Mouse (Mus musculus): ENCODE measurements around the gene Chrna4. TPM values are rescaled to one million over a fixed set of nuclear protein-coding genes. Genes with fewer than 3 reads are reported as not detected.
A peak's percentile ranks its signal among the peaks of the same experiment; 100 is the strongest.

Gene Chrna4
- not detected in 2 replicates for polyA plus RNA-seq (2011; ENCODE audit: insufficient read depth, insufficient read length, low replicate concordance, missing spikeins)

GRCm38 (mm10) chr2:181043437-181043836 is at the start of gene Chrna4:
TSS of gene Chrna4 (minus strand) at chr2:181043546.
- 61% methylated on average over 3 of the region's 3 CpGs for WGBS
- Histone ChIP-seq H3K27ac (ENCODE audit: control insufficient read depth, insufficient read depth, low read depth, low read length, poor library complexity) (no peak within 1 kb of the TSS), H3K4me1 (ENCODE audit: control insufficient read depth, insufficient read depth, low read length) (no peaks in the 10 kb centered on the region), H3K4me3 (replicated peaks; ENCODE audit: control insufficient read depth, low read depth, low read length) (no peak within 1 kb of the TSS)
- TF ChIP-seq CTCF (IDR thresholded peaks at IDR 0.05; ENCODE audit: control insufficient read depth, insufficient read depth, low read length) (no peak), POLR2A (IDR thresholded peaks at IDR 0.05; ENCODE audit: borderline replicate concordance, control insufficient read depth, low read depth, low read length) (no peak)

GRCm38 (mm10) chr2:181090123-181090522 is 46.8 kb upstream of the Chrna4 start:
- 32% methylated on average over 3 of the region's 3 CpGs for WGBS
- Histone ChIP-seq H3K27ac (ENCODE audit: control insufficient read depth, insufficient read depth, low read depth, low read length, poor library complexity) (peak overlapping the region; percentile 76), H3K4me1 (ENCODE audit: control insufficient read depth, insufficient read depth, low read length) (peaks cover 5% of the 10 kb centered on the region), H3K4me3 (replicated peaks; ENCODE audit: control insufficient read depth, low read depth, low read length) (no peak overlapping the region)
- TF ChIP-seq CTCF (IDR thresholded peaks at IDR 0.05; ENCODE audit: control insufficient read depth, insufficient read depth, low read length) (no peak), POLR2A (IDR thresholded peaks at IDR 0.05; ENCODE audit: borderline replicate concordance, control insufficient read depth, low read depth, low read length) (no peak)

GRCm38 (mm10) chr2:181084997-181085396 is 41.7 kb upstream of the Chrna4 start:
- Histone ChIP-seq H3K4me3 (replicated peaks; ENCODE audit: control insufficient read depth, low read depth, low read length) (no peak overlapping the region), H3K27ac (ENCODE audit: control insufficient read depth, insufficient read depth, low read depth, low read length, poor library complexity) (no peak overlapping the region), H3K4me1 (ENCODE audit: control insufficient read depth, insufficient read depth, low read length) (peaks cover 3% of the 10 kb centered on the region)
- TF ChIP-seq POLR2A (IDR thresholded peaks at IDR 0.05; ENCODE audit: borderline replicate concordance, control insufficient read depth, low read depth, low read length): no peak
- TF ChIP-seq CTCF (IDR thresholded peaks at IDR 0.05; ENCODE audit: control insufficient read depth, insufficient read depth, low read length): no peak
- 63% methylated on average over 8 of the region's 8 CpGs for WGBS

- TF ChIP-seq CTCF (IDR thresholded peaks at IDR 0.05; ENCODE audit: control insufficient read depth, insufficient read depth, low read length): no peak
- WGBS: 29% methylated on average over 4 of the region's 4 CpGs
- H3K27ac ChIP-seq (ENCODE audit: control insufficient read depth, insufficient read depth, low read depth, low read length, poor library complexity): no peak overlapping the region
- no peaks in the 10 kb centered on the region for H3K4me1 ChIP-seq (ENCODE audit: control insufficient read depth, insufficient read depth, low read length)
- H3K4me3 ChIP-seq (replicated peaks; ENCODE audit: control insufficient read depth, low read depth, low read length): no peak overlapping the region
Measured at GRCm38 (mm10) chr2:181083945-181084344, 40.6 kb upstream of the Chrna4 start.

GRCm38 (mm10) chr2:181080886-181081285 is 37.5 kb upstream of the Chrna4 start:
- WGBS: 50% methylated on average over 5 of the region's 5 CpGs
- H3K4me3 ChIP-seq (replicated peaks; ENCODE audit: control insufficient read depth, low read depth, low read length): no peak overlapping the region
- H3K27ac ChIP-seq (ENCODE audit: control insufficient read depth, insufficient read depth, low read depth, low read length, poor library complexity): no peak overlapping the region
- H3K4me1 ChIP-seq (ENCODE audit: control insufficient read depth, insufficient read depth, low read length): no peaks in the 10 kb centered on the region
- no peak for TF ChIP-seq POLR2A (IDR thresholded peaks at IDR 0.05; ENCODE audit: borderline replicate concordance, control insufficient read depth, low read depth, low read length)
- no peak for TF ChIP-seq CTCF (IDR thresholded peaks at IDR 0.05; ENCODE audit: control insufficient read depth, insufficient read depth, low read length)

- H3K27ac ChIP-seq (ENCODE audit: control insufficient read depth, insufficient read depth, low read depth, low read length, poor library complexity): no peak overlapping the region
- H3K4me1 ChIP-seq (ENCODE audit: control insufficient read depth, insufficient read depth, low read length): no peaks in the 10 kb centered on the region
- H3K4me3 ChIP-seq (replicated peaks; ENCODE audit: control insufficient read depth, low read depth, low read length): no peak overlapping the region
- WGBS: 77% methylated on average over 2 of the region's 2 CpGs
- no peak for TF ChIP-seq POLR2A (IDR thresholded peaks at IDR 0.05; ENCODE audit: borderline replicate concordance, control insufficient read depth, low read depth, low read length)
- no peak for TF ChIP-seq CTCF (IDR thresholded peaks at IDR 0.05; ENCODE audit: control insufficient read depth, insufficient read depth, low read length)
Measured at GRCm38 (mm10) chr2:181079518-181079917, 36.2 kb upstream of the Chrna4 start.

- no peak overlapping the region for H3K4me3 ChIP-seq (replicated peaks; ENCODE audit: control insufficient read depth, low read depth, low read length)
- H3K4me1 ChIP-seq (ENCODE audit: control insufficient read depth, insufficient read depth, low read length): no peaks in the 10 kb centered on the region
- H3K27ac ChIP-seq (ENCODE audit: control insufficient read depth, insufficient read depth, low read depth, low read length, poor library complexity): no peak overlapping the region
- WGBS: 73% methylated on average over 2 of the region's 2 CpGs
- no peak for TF ChIP-seq POLR2A (IDR thresholded peaks at IDR 0.05; ENCODE audit: borderline replicate concordance, control insufficient read depth, low read depth, low read length)
- no peak for TF ChIP-seq CTCF (IDR thresholded peaks at IDR 0.05; ENCODE audit: control insufficient read depth, insufficient read depth, low read length)
Measured at GRCm38 (mm10) chr2:181078908-181079307, 35.6 kb upstream of the Chrna4 start.

GRCm38 (mm10) chr2:181075501-181075900 is 32.2 kb upstream of the Chrna4 start:
- TF ChIP-seq POLR2A (IDR thresholded peaks at IDR 0.05; ENCODE audit: borderline replicate concordance, control insufficient read depth, low read depth, low read length) (no peak), CTCF (IDR thresholded peaks at IDR 0.05; ENCODE audit: control insufficient read depth, insufficient read depth, low read length) (no peak)
- WGBS: 78% methylated on average over 12 of the region's 12 CpGs
- no peaks in the 10 kb centered on the region for H3K4me1 ChIP-seq (ENCODE audit: control insufficient read depth, insufficient read depth, low read length)

GRCm38 (mm10) chr2:181072403-181072714 is 29.0 kb upstream of the Chrna4 start:
- Histone ChIP-seq H3K27ac (ENCODE audit: control insufficient read depth, insufficient read depth, low read depth, low read length, poor library complexity) (no peak overlapping the region), H3K4me1 (ENCODE audit: control insufficient read depth, insufficient read depth, low read length) (no peaks in the 10 kb centered on the region), H3K4me3 (replicated peaks; ENCODE audit: control insufficient read depth, low read depth, low read length) (no peak overlapping the region)
- WGBS: 3% methylated on average over 1 of the region's 1 CpGs
- TF ChIP-seq POLR2A (IDR thresholded peaks at IDR 0.05; ENCODE audit: borderline replicate concordance, control insufficient read depth, low read depth, low read length): no peak
- no peak for TF ChIP-seq CTCF (IDR thresholded peaks at IDR 0.05; ENCODE audit: control insufficient read depth, insufficient read depth, low read length)

More at GRCm38 (mm10) chr2:181075501-181075900, 32.2 kb upstream of the Chrna4 start:
- H3K27ac ChIP-seq (ENCODE audit: control insufficient read depth, insufficient read depth, low read depth, low read length, poor library complexity): no peak overlapping the region
- no peak overlapping the region for H3K4me3 ChIP-seq (replicated peaks; ENCODE audit: control insufficient read depth, low read depth, low read length)
